Mouse (Mus musculus) embryonic fibroblast, embryonic 13.5 days (primary cell): ENCODE results near the gene Mapk9.

Experiments used
- CTCF ChIP-seq: IDR thresholded peaks from 2 replicates; pipeline ENCODE4 v1.5.1; 2011; ENCODE audit warnings: mild to moderate bottlenecking, control low read depth, low read length, moderate library complexity, borderline replicate concordance; ENCODE audit not compliant: insufficient read depth
- POLR2A ChIP-seq: IDR thresholded peaks from 2 replicates; pipeline ENCODE4 v1.6.1; 2011; ENCODE audit warnings: low read depth, mild to moderate bottlenecking, control low read depth, low read length, moderate library complexity

- TF ChIP-seq CTCF, result no peak
- TF ChIP-seq POLR2A, result no peak
These were observed 25.4 kb downstream of the Mapk9 start for GRCm38 (mm10) chr11:49871914-49872313.
